Comparison of ENCODE assay signal across 16 mouse cellular contexts in genomic region chr13:56181424-56181823, GRCm38 (mm10). TPM values are rescaled to one million over a fixed set of nuclear protein-coding genes. Genes with fewer than 3 reads are reported as not detected.
DNase-seq lines count a peak whose midpoint lies in the region; ATAC-seq and TF ChIP-seq lines count a peak whose summit lies in the region.
"Had no signal": no experiment of that assay in that cellular context is flagged by ENCODE, and none has a peak within 500 bp of the region (broad histone marks: within the 10 kb centered on the region; RNA-seq: fewer than 3 reads in every experiment).

No protein-coding gene starts in this region.

- no peaks in the 10 kb centered on the region for H3K4me1 ChIP-seq in kidney, adult 2 months (ENCODE audit: control insufficient read depth, insufficient read depth, low read length)
- H3K4me1 ChIP-seq in limb, embryonic 10.5 days, result peaks cover 7% of the 10 kb centered on the region
- H3K4me1 ChIP-seq in small intestine, adult 2 months (ENCODE audit: control insufficient read depth, insufficient read depth, insufficient read length, low read length), result no peaks in the 10 kb centered on the region
- no peaks in the 10 kb centered on the region for H3K4me1 ChIP-seq in hindbrain, embryonic 14.5 days (replicated peaks; ENCODE audit: control insufficient read depth, insufficient read depth, low read length)
- H3K4me1 ChIP-seq: midbrain, embryonic 12.5 days; neural tube, embryonic 12.5 days; stomach, embryonic 15.5 days had no signal

- TF ChIP-seq CTCF in kidney, adult 2 months (conservative IDR thresholded peaks at IDR 0.05; ENCODE audit: insufficient read depth, insufficient read length, low read depth, low read length), result no peak
- no peak for TF ChIP-seq CTCF in small intestine, adult 2 months (IDR thresholded peaks at IDR 0.05; ENCODE audit: extremely low read depth, insufficient read length, insufficient replicate concordance, low read depth, low read length)

- H3K9ac ChIP-seq in hindbrain, embryonic 14.5 days, result no peak overlapping the region
- H3K9ac ChIP-seq: midbrain, embryonic 12.5 days; neural tube, embryonic 12.5 days; stomach, embryonic 15.5 days had no signal

- H3K9me3 ChIP-seq in limb, embryonic 10.5 days (replicated peaks), result no peaks in the 10 kb centered on the region
- no peaks in the 10 kb centered on the region for H3K9me3 ChIP-seq in hindbrain, embryonic 14.5 days (ENCODE audit: control insufficient read depth, low read length)
- H3K9me3 ChIP-seq: embryonic facial prominence, embryonic 10.5 days; midbrain, embryonic 12.5 days; neural tube, embryonic 12.5 days; stomach, embryonic 15.5 days had no signal

- no peak overlapping the region for H3K4me3 ChIP-seq in kidney, adult 2 months (ENCODE audit: insufficient read depth, low read depth, low read length)
- H3K4me3 ChIP-seq in limb, embryonic 10.5 days, result no peak overlapping the region
- H3K4me3 ChIP-seq in small intestine, adult 2 months (ENCODE audit: low read depth, low read length), result no peak overlapping the region
- H3K4me3 ChIP-seq in hindbrain, embryonic 14.5 days (replicated peaks; ENCODE audit: low read length), result no peak overlapping the region
- H3K4me3 ChIP-seq: embryonic facial prominence, embryonic 10.5 days; midbrain, embryonic 12.5 days; neural tube, embryonic 12.5 days; stomach, embryonic 15.5 days had no signal

- no peaks in the 10 kb centered on the region for H3K27me3 ChIP-seq in kidney, adult 2 months (replicated peaks; ENCODE audit: control insufficient read depth, insufficient read depth, low read length)
- no peaks in the 10 kb centered on the region for H3K27me3 ChIP-seq in limb, embryonic 10.5 days (ENCODE audit: low read depth, poor library complexity, severe bottlenecking)
- H3K27me3 ChIP-seq in small intestine, adult 2 months (ENCODE audit: control insufficient read depth, insufficient read depth, low read length), result no peaks in the 10 kb centered on the region
- no peaks in the 10 kb centered on the region for H3K27me3 ChIP-seq in hindbrain, embryonic 14.5 days (ENCODE audit: control insufficient read depth, insufficient read depth, low read length)
- H3K27me3 ChIP-seq: neural tube, embryonic 12.5 days; stomach, embryonic 15.5 days had no signal

- no peak overlapping the region for H3K27ac ChIP-seq in kidney, adult 2 months (ENCODE audit: insufficient read depth, low read depth, low read length)
- peak overlapping the region; percentile 61 for H3K27ac ChIP-seq in limb, embryonic 10.5 days
- peak overlapping the region; percentile 11 for H3K27ac ChIP-seq in small intestine, adult 2 months (ENCODE audit: insufficient read depth, low read depth, low read length)
- no peak overlapping the region for H3K27ac ChIP-seq in hindbrain, embryonic 14.5 days
- H3K27ac ChIP-seq: embryonic facial prominence, embryonic 10.5 days; midbrain, embryonic 12.5 days; neural tube, embryonic 12.5 days; stomach, embryonic 15.5 days had no signal

- no peaks in the 10 kb centered on the region for H3K36me3 ChIP-seq in kidney, adult 2 months (ENCODE audit: control insufficient read depth, insufficient read depth, low read length)
- H3K36me3 ChIP-seq in limb, embryonic 10.5 days, result no peaks in the 10 kb centered on the region
- H3K36me3 ChIP-seq in small intestine, adult 2 months (ENCODE audit: control insufficient read depth, insufficient read depth, low read length), result no peaks in the 10 kb centered on the region
- no peaks in the 10 kb centered on the region for H3K36me3 ChIP-seq in hindbrain, embryonic 14.5 days (replicated peaks; ENCODE audit: control insufficient read depth, insufficient read depth)
- H3K36me3 ChIP-seq: embryonic facial prominence, embryonic 10.5 days; midbrain, embryonic 12.5 days; neural tube, embryonic 12.5 days; stomach, embryonic 15.5 days had no signal

- ATAC-seq in hindbrain, embryonic 14.5 days (ENCODE audit: low FRiP score), result no peak
- ATAC-seq: intestine, embryonic 16.5 days had no signal

- peak; percentile 41 for DNase-seq in kidney, adult 2 months
- DNase-seq in kidney, adult 18-20 months, result no peak
- DNase-seq in right cerebral cortex, postnatal 10 days (ENCODE audit: low spot score in 2 of 2), result peak; percentile 53 to 61
- no peak for DNase-seq in right cerebral cortex, adult 18-20 months
- no peak for DNase-seq in limb, embryonic 10.5 days (ENCODE audit: low spot score)
- DNase-seq in hindbrain, embryonic 14.5 days (ENCODE audit: low spot score), result no peak
- DNase-seq in natural killer cell, adult 2 months (ENCODE audit: low spot score in 2 of 2), result no peak
- DNase-seq: adrenal gland, postnatal 10 days; cerebellum, adult 18-20 months; retina, postnatal 1 day had no signal

- no peak for TF ChIP-seq POLR2A in kidney, adult 2 months (IDR thresholded peaks at IDR 0.05; ENCODE audit: low read depth, low read length)
- TF ChIP-seq POLR2A in small intestine, adult 2 months (IDR thresholded peaks at IDR 0.05; ENCODE audit: low read depth, low read length), result no peak

- H3K4me2 ChIP-seq in hindbrain, embryonic 14.5 days (replicated peaks), result no peak overlapping the region
- H3K4me2 ChIP-seq: midbrain, embryonic 12.5 days; neural tube, embryonic 12.5 days; stomach, embryonic 15.5 days had no signal

- 72% methylated on average over 8 of the region's 8 CpGs for WGBS in kidney, adult 2 months
- 78% methylated on average over 8 of the region's 8 CpGs for WGBS in limb, embryonic 10.5 days
- 55% methylated on average over 8 of the region's 8 CpGs for WGBS in small intestine, adult 2 months
- WGBS in hindbrain, embryonic 14.5 days, result 74% methylated on average over 8 of the region's 8 CpGs

RNA-seq across cellular contexts. Expression of gene Tifab, which starts 2.7 kb away (rescaled TPM):
- 2.4 and 2.8 TPM in 2 replicates for polyA plus RNA-seq in kidney, adult 2 months (2012; rRNA removed)
- polyA plus RNA-seq in limb, embryonic 10.5 days (2016; fragmentation: Nextera tagmentation; extraction: Ambion mirVana), result 0.63 and 1.2 TPM in 2 replicates
- 4.6 and 8.2 TPM in 2 replicates for polyA plus RNA-seq in small intestine, adult 2 months (2012; rRNA removed)
- polyA plus RNA-seq in hindbrain, embryonic 14.5 days (2014; fragmentation: Nextera tagmentation; extraction: Ambion mirVana), result 0.37 and 0.73 TPM in 2 replicates

RNA-seq across cellular contexts. Expression of gene H2afy, which starts 45.3 kb away (rescaled TPM):
- polyA plus RNA-seq in kidney, adult 2 months (2012; rRNA removed), result 74.5 and 89.3 TPM in 2 replicates
- 642 and 645 TPM in 2 replicates for polyA plus RNA-seq in limb, embryonic 10.5 days (2016; fragmentation: Nextera tagmentation; extraction: Ambion mirVana)
- 59.8 and 93.3 TPM in 2 replicates for polyA plus RNA-seq in small intestine, adult 2 months (2012; rRNA removed)
- polyA plus RNA-seq in hindbrain, embryonic 14.5 days (2014; fragmentation: Nextera tagmentation; extraction: Ambion mirVana), result 287 and 316 TPM in 2 replicates

Comparison
In these comparisons a context has a peak if more than half of its experiments do, and no peak if none do; other contexts are left out.
1. DNase-seq: peak in kidney, adult 2 months (single experiment) and right cerebral cortex, postnatal 10 days (2 of 2); none in kidney, adult 18-20 months (single experiment), right cerebral cortex, adult 18-20 months (single experiment), limb, embryonic 10.5 days (single experiment), hindbrain, embryonic 14.5 days (single experiment) and natural killer cell, adult 2 months (0 of 2).
2. H3K27ac ChIP-seq: peak in limb, embryonic 10.5 days (single experiment) and small intestine, adult 2 months (single experiment); none in kidney, adult 2 months (single experiment) and hindbrain, embryonic 14.5 days (single experiment).